Mouse (Mus musculus) bone marrow, adult 2 months (tissue): Measurements from ENCODE around the gene Alox12b.

ENCODE experiments used
- CTCF ChIP-seq: fragments of 200-500 bp; IDR thresholded peaks from 2 replicates; pipeline ENCODE4 v1.5.1; 2011; ENCODE audit warnings: low read length, control low read depth; ENCODE audit not compliant: control insufficient read depth, insufficient read depth
- POLR2A ChIP-seq: fragments of 200-500 bp; IDR thresholded peaks from 2 replicates; pipeline ENCODE4 v1.6.1; 2011; ENCODE audit warnings: low read depth, mild to moderate bottlenecking, control low read depth, low read length, borderline replicate concordance; ENCODE audit not compliant: control insufficient read depth

DNA sequence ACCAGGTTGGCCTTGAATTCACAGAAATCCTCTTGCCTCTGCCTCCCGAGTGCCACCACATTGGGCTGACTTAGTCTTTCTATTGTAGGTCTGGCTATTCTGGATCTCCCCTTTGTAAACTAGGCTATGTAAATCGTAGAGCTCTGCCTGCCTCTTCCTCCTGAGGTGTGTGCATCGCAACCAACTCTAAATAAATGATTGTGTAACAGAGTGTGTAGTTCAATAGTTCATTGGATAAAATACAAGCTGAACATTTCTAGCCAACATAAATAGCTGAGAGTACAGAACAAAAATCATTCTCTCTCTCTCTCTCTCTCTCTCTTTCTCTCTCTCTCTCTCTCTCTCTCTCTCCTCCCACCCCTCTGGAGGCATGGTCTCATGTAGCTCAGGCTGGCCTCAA is 42.2 kb upstream of the Alox12b start:
- no peak for TF ChIP-seq CTCF
- no peak for TF ChIP-seq POLR2A
